Mouse (Mus musculus): ENCODE data around the gene Frmd4a.

The Frmd4a gene

DNA sequence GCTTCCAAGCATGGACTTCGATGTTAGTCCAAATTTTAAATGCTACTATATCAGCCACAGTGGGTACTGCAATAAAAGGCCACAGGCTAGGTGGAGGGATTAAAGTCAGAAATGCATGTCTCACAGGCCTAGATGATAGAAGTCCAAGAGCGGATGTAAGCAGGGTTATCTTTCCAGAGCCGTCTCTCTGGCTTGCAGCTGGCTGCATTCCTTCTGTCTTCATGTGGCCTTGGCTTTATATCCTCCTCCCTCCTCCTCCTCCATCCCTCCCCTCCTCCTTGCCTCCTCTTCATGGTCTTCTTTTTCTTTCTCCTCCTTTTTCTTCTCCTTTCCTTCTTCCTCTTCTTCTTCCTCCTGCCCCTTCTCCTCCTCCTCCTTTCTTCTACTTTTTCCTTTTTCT, 427.2 kb downstream of the Frmd4a start:
- no peak for DNase-seq (ENCODE audit: low spot score)

DNA sequence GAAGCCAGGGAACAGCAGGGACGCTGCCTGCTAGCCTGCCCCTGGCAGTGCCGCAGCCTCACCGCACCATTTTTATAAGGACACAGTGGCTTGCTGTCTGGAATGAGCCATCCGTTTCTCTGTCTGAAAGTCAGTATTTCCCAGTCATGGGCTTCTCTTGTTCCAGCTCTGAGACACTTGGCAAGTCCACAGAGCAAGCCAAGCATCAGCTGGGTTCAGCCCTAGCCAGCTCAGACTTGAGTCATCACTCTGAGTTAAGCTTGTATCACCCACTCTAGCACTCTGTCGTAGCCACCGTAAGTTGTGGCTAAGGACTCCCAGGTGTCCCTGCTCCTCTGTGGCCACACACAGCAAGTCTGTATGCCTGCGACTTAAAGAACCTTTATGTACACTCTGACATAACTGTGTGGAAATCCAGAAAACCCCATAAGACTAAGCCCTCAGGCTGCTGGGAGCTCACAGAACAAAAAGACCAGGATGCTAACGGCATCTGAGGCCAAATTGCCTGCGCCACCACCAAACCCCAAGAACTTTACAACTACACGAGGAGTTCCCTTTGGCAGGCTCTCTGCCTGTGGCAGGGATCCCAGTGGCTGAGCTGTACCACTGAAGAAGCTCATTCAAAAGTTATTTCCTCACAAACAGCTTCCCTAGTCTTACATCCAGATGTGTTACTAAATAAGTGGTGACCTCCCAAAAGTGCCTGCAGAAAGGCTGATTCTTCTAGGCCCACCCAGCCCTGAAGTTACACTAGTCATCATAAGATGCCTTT, 428.3 kb downstream of the Frmd4a start:
- DNase-seq (ENCODE audit: low spot score): peak; percentile 11

DNA sequence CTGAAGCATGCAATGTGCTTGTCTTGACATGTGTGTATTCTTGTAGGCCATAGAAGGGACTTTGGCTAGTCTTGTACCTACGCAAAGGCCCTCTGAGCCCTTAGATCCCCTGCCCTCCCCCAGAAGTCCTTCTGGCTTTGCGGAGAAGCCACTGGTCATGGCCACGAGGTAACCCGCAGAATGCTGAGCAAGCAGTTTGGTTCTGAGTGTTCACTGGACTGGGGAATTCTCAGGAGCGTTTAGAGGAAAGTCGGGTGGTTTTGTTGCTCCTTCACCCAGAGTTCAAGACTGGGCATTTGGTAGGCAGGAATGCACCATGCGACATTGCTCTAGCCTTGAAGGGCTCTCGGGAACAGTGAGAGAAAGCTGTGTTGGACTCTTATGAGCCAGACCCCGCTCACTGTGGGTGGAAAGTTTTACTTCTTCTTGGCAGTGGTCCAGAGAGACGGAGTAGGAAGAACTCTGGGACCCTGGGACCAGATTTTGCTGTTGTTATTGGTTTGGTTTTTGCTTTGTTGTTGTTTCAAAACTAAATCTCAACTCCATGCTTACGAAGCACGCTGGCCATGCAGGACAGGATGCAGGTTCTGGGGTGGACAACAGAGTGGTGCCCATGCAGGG, 432.5 kb downstream of the Frmd4a start:
- no peak for DNase-seq (ENCODE audit: low spot score)

DNA sequence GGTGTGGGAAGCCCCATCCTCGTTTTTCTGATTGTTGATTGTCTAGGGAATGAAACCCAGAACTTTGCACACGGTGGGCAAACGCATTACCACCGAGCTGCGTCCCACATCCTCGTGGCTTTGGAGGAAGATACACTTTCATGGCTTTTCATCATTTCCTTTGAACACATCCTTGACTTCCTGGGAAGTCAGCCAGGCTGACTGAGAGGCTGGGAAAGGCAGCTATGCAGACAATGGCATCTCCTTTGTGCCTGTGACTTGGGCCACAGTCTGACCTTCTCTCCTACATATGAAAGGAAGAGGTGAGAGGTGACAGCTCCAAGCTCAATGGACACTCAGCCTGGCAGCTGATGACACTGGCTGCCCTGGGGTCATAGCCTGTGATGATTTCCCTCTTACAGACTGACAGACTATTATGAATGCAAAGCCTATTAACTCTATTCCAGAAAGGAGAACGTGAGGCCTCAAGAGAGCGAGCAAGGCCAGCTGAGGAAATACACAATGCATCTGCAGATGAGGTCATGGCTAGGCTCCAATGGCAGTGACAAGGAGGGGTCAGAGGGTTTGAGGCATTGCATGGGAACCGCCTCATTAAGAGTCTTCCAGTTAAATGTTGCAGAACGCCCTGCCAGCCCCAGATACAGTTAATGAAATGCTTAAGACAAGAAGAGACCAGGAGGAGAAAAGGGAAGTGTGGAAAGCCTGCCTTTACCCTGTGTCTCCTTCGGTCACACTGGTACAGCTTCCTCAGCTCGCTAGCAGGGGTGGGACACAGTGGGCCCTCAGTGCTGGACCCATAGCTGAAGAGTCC, 435.3 kb downstream of the Frmd4a start:
- DNase-seq (ENCODE audit: low spot score): no peak

DNA sequence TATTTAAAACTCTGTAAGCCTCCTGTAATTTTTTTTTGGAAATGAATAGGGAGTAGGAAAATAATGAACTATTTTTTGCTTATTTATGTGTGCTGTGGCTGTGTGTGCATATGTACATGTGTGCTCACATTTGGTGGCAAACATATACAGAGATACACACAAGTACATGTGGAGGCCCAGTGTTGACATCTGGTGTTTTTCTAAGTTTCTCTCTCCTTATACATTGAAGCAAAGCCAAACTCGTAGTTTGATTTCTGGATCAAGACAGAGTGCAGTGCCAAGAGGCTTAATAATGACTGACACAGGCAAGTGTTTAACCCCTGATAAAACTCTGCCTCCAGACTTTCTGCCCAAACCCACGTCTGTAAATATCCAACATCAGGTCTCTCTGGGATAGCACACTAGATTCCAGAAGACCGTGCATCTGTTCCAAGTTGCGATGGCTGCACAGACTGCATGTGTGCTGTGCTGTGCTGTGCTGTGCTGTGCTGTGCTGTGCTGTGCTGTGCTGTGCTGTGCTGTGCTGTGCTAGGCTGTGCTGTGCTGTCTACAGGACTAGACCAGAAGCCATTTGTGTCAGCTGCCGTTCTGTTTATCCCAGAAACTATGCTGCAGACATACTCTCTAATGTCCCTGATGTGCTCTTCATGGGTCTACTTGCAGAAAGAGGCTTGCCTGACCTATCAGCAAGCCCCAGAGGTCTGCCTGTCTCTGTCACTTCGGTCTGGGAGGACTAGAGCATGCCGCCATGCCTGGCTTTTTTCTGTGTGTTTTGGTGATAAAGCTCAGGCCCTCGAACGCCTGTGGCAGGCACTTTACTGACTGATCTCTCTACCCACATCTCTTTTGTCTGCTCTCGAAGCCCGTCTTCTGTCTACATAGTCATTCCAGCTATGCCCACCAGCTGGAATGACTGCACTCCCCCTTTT, 437.8 kb downstream of the Frmd4a start:
- no peak for DNase-seq (ENCODE audit: low spot score)

DNA sequence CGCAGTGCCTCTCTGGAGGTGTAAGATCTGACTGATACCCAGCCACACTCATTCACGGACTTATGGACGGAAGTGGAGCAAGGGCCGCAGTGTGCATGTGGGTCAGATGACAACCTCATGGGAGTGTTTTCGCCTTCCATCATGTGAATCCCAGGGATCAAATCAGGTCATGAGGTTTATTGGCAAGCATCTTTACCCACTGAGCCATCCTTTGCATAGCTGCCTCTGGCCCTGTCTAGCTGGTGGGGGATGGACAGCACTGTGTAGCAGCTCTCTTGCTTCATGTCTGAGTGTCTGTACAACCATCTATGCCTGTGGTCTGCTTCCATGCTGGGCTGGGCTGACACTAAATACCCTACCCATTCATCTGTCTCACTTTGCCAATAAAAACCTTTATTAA, 443.4 kb downstream of the Frmd4a start:
- no peak for DNase-seq (ENCODE audit: low spot score)

DNA sequence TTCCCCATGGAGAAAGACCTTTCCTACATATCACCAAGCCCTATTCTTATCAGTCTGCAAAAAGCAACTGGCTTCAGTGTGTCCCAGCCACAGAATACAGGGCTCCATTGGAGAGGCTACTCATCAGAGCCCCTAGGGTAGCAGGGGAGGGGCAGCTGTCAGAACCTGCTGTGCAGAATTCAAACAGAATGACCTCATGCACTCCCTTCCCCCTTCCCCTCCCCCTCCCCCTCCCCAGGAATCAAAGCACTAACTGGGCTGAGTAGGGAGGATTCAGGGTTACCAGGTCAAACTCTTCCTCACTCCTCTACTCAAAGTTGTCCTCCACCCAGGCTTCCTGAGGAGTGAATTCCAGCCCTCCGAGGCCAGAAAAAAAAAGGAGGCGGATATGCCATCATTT, 444.0 kb downstream of the Frmd4a start:
- no peak for DNase-seq (ENCODE audit: low spot score)

DNA sequence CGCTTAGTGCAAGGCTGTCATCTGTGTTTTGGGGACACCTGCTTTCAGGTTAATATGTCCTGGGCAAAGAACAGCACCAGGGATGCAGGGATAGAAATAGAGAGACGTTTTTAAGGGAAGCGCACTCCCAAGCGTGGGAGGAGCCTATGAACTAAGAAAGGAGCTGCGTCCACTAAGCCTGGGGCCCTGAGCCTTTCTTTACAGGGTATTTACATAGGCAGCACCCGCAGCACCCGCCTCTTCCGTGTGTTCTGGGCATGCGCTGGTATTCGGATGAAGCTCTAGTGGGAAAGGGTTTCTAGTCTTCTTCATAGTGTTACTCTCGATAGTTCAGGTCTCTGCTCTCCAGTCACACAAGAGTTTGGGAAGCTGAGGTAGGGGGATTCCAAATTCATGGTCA, 445.0 kb downstream of the Frmd4a start:
- DNase-seq (ENCODE audit: low spot score): no peak

DNA sequence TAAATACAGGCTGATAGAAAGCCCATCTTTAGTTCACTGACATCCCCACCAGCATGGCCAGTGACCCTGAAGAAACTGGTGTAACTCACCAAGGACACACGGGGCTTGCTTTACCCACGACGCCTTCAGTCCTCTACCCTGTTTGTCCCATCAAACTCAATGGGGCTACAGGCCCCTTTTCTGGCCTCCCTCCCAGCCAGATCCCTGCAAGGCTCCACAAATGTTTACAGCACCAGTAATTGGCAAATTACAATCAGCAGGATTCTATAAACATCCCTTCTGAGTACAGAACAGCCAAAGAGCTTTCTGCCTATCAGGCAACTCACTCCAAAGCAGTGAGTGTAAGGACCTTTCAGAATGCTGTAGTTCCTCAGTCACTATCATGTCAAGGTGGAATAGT, 448.6 kb downstream of the Frmd4a start:
- DNase-seq (ENCODE audit: low spot score): no peak

DNA sequence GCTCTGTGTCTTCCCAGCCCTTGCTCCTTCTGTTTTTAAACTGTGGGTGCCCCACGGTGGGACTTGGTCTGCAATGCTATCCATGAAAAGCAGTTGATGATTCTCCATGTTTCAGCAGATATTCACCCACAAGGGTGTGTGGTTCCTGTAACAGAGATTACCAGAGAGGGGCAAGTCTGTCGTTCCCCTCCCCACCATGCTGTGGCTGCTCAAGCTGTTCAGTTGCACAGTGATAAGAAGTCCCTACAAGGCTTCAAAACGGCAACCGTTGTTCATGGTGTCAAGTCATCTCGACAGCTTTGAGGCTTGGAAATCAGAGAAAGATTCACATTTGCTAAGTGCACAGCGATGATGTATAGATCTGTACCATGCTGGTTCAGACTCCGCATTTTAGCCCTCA, 449.8 kb downstream of the Frmd4a start:
- DNase-seq (ENCODE audit: low spot score): no peak

DNA sequence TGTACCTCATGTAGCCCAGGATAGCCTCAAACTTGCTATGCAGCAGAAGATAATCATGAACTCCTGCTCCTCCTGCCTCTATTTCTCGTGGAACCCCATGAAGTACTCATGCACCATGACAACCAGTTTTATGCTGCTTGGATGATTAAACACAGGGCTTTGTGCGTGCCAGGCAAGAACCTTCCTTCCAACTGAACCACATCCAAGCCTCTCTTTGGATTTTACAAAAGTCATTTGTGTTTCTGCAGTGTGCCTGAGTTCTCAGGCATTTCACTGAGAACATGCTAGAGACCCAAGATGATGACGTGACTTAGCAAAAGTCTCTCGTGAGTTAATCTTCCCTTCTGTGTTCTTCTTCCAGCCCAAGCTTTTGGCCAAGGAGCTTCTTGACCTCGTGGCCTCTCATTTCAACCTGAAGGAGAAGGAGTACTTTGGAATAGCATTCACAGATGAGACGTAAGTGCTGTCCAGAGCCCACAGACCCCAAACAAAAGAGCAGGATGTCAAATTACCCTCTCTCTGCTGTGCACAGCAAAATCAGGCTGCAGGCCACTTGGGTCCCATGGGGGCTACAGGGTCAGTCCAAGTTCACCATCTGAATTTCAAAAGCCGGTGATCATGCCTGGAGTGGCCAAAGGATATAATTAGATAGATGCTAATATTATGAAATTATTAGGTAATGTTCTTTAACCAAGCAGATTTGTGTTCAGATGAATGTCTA, 455.4 kb downstream of the Frmd4a start:
- no peak for DNase-seq (ENCODE audit: low spot score)

DNA sequence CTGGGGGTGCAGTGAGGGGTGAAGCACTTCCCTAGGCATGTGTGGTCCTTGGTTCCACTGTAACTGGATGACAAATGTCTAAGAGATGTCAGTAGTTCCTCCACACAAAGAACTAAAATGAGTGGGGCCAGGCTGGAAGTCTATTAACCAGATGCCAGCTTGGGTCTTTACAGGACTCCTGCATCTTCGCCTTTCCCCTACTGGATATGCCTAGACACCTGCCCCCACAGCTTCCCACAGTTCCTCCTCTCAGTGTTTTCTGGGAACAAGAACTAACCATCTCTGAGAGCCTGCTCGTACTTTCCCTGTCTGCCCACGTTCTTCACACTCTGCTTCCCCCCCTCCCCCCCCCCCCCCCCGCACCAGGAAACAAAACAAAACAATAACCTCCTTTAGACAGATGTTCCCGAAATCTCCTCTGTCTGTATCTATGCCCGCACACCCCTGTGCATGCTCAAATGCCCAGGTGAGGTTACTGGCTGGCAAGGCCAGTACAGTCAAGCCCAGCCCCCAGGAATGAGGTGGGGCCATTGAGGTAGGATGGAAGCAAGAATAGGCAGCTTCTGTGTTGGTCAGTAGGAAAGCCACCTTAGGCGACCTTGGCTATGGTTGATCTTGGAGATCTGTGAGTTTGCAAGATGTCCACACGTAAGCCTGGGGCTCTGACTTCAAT, 456.5 kb downstream of the Frmd4a start:
- no peak for DNase-seq (ENCODE audit: low spot score)

DNA sequence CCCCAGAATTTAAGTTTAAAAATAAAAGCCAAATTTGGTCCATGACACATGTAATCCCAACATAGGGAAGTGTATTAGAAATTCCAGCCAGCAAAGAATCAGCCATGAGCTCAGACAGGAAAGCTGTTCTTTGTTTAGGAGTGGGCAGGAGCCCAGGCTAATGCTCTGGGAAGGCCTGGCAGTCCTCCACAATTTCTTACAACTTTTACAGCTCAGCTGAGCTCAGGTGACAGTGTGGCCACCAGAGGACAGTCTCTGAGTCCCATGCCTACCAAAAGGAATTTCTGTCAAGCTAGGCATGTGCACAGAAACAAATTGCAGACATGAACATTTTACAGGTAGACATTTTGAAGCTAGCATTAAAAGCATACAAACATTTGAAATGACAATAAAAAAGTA, 457.0 kb downstream of the Frmd4a start:
- no peak for DNase-seq (ENCODE audit: low spot score)

DNA sequence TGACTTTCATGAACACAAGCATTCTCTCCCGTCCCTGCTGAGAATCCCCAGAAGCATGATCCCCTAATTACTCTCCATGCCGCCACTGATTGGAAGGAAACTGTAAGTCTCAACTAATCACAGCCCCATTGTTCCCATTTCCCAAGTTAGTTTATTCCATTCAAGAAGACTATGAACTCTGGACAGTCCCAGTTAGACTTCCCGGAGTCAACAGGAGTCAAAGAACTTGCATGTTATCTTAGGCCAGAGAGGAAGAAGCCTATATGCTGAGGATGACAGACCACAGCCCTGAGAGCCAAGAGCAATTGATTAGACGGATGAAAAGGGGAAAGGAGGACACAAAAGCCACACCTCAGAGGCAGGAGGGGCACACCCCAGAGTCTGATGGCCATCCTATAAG, 458.5 kb downstream of the Frmd4a start:
- DNase-seq (ENCODE audit: low spot score): no peak

DNA sequence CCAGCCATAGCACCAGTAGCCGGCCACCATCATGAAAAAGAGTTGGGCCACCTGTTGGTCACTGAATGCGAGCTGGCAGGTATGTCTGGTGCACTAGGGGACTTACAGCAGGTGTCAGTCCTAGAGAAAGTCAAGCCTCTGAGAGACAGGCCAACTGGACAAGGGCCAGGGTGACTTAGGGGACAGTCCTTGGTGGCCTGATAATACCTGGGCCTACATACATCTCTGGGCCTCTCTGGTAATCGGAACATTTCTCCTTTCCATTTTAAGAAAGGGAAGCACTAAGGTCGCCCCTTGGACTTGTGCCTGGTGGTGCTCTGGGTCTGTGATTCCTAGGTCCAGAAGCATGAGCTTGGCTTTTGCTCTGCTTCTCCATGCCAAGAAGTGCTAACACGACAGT, 459.1 kb downstream of the Frmd4a start:
- no peak for DNase-seq (ENCODE audit: low spot score)

DNA sequence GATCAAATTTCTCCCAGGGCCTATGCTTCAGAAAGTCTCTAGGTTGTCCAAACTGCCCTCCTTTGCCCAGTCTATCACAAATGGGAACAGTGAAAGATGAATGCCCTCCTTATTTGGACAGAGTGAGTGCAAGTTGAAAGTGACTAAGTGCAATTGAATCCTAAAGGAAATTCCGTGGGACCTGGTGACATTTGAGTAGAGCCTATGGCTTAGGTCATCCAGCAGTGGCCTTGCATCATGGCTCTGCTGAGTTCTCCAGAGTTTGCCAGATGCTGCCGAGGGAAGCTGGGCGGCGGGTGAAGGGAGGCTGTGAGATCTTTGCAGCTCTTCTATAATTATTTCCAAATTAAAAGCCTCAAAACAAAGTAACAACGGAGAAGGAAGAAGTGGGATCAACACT, 459.8 kb downstream of the Frmd4a start:
- DNase-seq (ENCODE audit: low spot score): no peak

DNA sequence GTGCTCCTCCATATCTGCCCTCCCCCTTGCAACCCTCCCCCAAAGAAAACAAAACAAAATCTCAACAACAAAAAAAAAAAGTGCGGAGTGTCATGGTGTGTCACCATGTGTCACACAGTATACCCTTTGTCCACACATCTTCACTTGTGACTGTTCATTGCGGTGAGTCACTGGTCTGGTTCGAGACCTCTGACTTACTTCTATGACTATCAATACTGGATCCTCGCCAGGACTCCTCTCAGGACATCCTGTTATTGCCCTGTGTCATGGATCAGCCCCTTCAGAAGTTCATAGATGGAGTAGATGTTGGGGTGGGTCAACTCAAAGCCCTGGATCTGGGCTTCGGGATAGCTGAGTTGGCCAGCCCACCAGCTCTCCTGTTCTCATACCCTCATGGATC, 462.7 kb downstream of the Frmd4a start:
- no peak for DNase-seq (ENCODE audit: low spot score)

DNA sequence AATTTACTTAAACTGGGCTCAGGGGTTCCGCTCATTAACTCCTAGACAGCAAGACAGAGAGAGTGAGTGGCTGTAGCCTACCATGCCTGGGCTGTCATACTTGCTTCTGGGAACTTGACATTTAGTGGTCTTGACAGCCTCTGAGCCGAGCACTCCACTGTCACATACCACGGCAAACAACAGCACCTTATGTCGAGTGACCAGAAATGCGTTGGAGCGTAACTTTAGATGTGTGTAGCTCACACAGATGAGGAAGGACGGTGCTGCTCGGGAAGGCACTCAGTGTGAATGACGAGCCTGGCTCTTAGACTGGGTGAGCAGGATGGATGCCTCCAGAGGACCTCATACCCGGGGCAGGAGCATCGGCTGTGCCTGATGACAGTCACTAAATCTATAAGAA, 463.6 kb downstream of the Frmd4a start:
- no peak for DNase-seq (ENCODE audit: low spot score)

DNA sequence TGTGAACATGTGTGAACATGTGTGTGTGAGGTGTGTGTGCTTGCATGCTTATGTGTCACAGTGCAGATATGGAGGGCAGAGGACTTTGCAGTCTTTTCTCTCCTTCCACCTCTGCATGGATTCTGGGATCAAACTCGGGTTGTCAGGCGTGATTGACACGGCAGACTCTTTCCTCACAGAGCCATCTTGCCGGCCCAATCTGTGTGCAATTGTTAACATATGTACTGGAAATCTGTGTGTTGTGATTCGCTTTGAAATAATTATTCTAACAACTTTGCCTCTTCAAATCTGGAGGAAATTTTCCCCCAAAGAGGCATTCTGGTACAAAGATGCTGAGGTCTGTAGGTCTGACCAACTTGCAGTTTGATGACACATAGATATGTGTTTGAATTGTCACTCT, 468.7 kb downstream of the Frmd4a start:
- no peak for DNase-seq (ENCODE audit: low spot score)

DNA sequence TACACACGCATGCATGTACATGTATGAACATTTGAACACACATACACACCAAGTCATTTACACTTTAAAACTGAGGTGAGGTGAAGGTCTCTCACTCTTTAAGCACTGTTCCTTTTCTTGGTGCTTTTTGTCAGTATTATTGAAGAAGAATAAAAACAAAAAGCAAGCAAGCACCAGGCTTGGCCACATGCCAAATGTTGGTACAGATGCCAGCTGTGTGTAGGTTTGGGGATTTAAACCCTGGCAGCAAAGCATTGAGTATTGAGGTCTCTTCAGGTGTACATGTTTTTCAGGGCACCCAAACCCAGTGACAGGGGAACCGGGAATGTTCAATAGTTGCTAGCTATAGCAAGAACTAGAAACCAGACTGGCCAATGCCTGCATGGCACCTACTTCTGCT, 469.8 kb downstream of the Frmd4a start:
- DNase-seq (ENCODE audit: low spot score): no peak

DNA sequence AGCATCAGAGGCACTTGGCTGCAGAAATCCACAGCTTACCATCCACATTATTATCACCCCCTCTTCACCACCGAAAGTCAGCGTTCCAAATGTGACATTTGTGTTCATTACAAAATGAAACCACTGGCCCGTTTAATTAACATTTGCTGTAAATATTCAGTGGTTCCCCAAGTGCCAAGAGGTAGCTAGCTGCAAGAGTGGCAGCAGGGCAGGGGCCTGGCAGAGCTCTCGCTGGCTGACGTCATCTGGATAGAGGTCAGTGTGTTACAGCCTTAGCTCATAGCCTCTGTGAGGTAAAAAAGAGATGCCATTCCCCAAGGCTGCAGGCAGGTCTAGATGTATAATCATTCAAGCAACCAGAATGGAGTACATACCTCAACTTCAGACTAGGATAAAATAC, 473.3 kb downstream of the Frmd4a start:
- no peak for DNase-seq (ENCODE audit: low spot score)
